Mouse (Mus musculus) adrenal gland, postnatal 0 days (tissue): ENCODE results near the gene Atp6v0e2. TPM values are rescaled to one million over a fixed set of nuclear protein-coding genes. Genes with fewer than 3 reads are reported as not detected.

ENCODE experiments used
- polyA plus RNA-seq: library from polyadenylated mRNA; unstranded; fragments of >200 nt; fragmentation: Nextera tagmentation; extraction: Ambion mirVana; gene quantifications from 2 replicates; pipeline ENCODE4 v1.2.1, GENCODE M21; 2015

Gene Atp6v0e2
- 53.0 and 62.1 TPM in 2 replicates for polyA plus RNA-seq

DNA sequence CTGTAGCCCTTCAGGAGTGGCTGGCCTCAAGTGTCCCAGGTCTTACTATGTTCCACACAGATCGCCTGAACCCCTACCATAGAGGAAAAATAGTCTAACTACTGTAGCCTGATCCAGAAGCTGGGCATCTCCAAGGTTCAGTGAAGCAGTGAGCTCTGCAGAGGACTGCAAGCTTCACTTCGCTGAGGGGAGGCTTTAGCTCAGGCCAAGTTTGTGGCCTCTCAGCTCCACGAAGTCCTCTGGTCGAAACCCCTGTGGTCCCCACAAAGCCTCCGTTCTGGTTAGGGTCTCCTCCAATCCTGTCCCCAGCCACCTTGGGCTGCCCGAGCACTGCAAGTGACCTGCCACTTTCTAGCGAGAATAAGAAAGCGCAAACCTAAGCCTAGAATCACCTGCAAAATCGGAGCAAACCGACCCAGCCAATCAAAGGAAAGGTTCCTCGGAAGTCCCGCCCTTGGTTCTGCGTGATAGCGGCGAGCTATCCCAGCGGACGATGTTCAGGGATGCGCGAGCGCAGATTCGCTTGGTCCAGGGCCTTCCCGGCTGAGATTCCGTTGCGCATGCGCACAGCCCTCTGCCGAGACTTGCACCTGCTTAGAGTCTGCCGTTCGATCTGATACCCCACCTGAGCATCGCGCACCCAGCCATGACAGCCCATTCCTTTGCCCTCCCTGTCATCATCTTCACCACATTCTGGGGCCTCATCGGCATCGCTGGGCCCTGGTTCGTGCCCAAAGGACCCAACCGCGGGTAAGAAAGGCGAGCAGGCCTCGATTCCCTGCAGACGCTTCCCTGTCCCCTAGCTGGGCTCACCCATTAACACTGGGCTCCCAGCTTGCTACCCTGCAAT, at the start of gene Atp6v0e2:
Gene Atp6v0e2 (plus strand): TSS at position 511 of the 850 bp plus-strand sequence.

DNA sequence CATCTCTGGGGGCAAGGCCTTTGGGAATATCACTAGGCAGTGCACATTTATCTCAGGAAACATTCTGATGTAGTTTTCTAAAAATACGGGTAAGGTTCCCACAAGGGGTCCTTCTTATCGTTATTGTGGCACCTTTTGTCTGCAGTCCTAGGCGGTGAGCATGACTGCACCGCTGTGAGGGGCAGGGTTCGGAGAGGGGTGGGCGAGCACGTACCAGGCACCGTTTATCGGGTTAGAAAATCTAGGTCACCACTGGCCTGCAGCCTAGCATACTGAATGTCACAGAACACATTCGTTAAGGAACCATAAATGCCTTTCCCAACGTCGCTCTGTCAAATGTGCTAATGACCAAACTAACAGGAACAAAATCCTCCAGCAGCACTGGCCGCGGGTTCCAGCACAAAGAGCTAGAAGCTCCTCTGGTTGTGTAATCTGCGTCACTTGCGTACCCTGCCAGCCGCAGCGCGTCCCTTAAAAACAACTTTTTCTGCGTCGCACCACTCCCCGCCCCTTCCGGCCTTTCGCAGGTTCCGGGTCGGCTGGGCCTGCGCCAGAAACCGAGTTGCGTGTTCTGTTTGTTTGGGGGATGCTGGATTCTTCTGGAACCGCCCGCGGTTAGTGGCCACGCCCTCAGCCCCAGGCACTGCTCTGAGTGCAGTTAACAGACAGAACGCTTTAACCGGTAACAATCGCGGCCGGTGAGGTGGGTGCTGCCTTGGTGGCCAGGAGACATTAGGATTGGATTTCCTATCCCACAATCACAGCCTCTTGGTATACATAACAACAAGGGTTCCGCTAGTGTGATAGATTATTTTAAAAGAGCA, 17.1 kb downstream of the Atp6v0e2 start, which contains the start of gene Lrrc61:
Gene Lrrc61 (plus strand): TSS at position 517 of the 824 bp plus-strand sequence.

DNA sequence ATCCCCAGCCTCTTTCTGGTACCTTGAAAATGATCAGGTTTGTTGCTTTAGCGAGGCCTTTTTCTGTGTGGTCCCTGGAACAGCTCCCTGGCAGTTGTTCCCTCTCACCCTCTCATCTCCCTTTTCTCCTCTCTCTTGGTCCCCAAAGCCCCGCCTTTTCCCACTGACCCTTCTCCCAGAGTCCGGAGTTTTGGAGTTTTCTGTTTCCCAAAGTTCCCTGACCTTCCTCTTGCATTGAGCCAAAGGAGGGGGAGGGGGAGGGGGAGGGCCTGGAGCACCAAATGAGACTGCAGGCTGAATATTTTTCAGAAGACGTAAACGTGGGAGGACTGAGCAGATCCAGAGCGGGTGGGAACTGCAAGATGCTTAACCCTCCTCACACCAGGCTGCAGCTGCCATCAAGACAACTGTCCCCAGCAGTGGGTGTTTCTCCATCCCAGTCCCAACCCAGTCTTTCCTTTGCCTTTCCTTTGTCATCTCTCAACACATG, 35.2 kb downstream of the Atp6v0e2 start, which contains the start of gene Rarres2:
Gene Rarres2 (minus strand): TSS at position 218 of the 490 bp plus-strand sequence.

DNA sequence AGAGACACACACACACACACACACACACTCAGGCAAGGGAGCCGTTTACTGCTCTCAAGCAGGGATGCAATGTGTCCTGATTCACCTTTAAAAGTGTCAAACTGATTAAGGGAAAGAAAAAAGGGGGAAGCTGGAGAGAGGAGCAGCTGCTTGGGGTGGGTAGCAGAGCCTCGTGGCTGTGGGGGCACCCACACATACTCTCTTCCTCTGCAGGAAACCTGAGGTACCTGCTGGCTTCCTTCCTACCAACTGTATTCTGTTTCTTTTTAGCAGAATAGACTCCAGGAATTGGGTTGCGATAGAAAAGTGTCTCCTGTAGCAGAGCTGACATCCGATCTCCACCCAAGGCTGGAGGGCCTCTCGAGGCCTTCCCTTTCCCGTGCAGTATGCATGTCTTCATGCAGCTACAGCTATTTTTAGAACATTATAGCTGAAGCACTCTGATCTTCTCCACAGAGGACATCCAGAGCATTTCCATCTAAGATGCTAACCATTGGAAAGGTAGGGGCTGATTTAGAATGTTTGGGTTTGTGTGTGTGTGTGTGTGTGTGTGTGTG, 51.9 kb downstream of the Atp6v0e2 start, which contains the start of gene Gm45021:
Gene Gm45021 (plus strand): TSS at position 417 of the 557 bp plus-strand sequence.

Other genes starting within 250 kb of the Atp6v0e2 start
- 13.2 and 14.5 TPM in 2 replicates for gene Krba1, start 142.0 kb upstream of the Atp6v0e2 start, polyA plus RNA-seq
- gene Zfp467, start 91.8 kb upstream of the Atp6v0e2 start, polyA plus RNA-seq = 36.8 and 38.6 TPM in 2 replicates
- gene Sspo, start 89.4 kb upstream of the Atp6v0e2 start, polyA plus RNA-seq = 0.72 and 0.82 TPM in 2 replicates
- gene Lrrc61, start 17.2 kb downstream of the Atp6v0e2 start, polyA plus RNA-seq = 11.8 and 14.2 TPM in 2 replicates
- gene Rarres2, start 35.2 kb downstream of the Atp6v0e2 start, polyA plus RNA-seq = 191 and 298 TPM in 2 replicates
- gene Gm45021, start 52.0 kb downstream of the Atp6v0e2 start, polyA plus RNA-seq = not detected in 2 replicates
- 20.6 and 28.3 TPM in 2 replicates for gene Repin1, start 56.3 kb downstream of the Atp6v0e2 start, polyA plus RNA-seq
- not detected in 2 replicates for gene Gm44965, start 56.3 kb downstream of the Atp6v0e2 start, polyA plus RNA-seq
- gene Zfp775, start 64.4 kb downstream of the Atp6v0e2 start, polyA plus RNA-seq = 6.9 and 7.2 TPM in 2 replicates
- 2.1 and 2.7 TPM in 2 replicates for gene AI854703, start 89.1 kb downstream of the Atp6v0e2 start, polyA plus RNA-seq
- gene Gimap8, start 109.6 kb downstream of the Atp6v0e2 start, polyA plus RNA-seq = 2.0 and 3.5 TPM in 2 replicates
- 9.4 and 9.8 TPM in 2 replicates for gene Gimap9, start 138.5 kb downstream of the Atp6v0e2 start, polyA plus RNA-seq
- 40.4 and 54.9 TPM in 2 replicates for gene Gimap4, start 146.9 kb downstream of the Atp6v0e2 start, polyA plus RNA-seq
- gene Gimap6, start 170.6 kb downstream of the Atp6v0e2 start, polyA plus RNA-seq = 57.0 and 58.1 TPM in 2 replicates
- gene Gm28053, start 181.0 kb downstream of the Atp6v0e2 start, polyA plus RNA-seq = 0.95 TPM in 1 of 2 replicates, not detected in the other
- 0.23 TPM in 1 of 2 replicates, not detected in the other for gene Gimap7, start 181.0 kb downstream of the Atp6v0e2 start, polyA plus RNA-seq
- 7.9 and 12.5 TPM in 2 replicates for gene Gimap1, start 201.4 kb downstream of the Atp6v0e2 start, polyA plus RNA-seq
- gene Gimap5, start 208.6 kb downstream of the Atp6v0e2 start, polyA plus RNA-seq = 28.6 and 28.9 TPM in 2 replicates
- 0.22 and 0.25 TPM in 2 replicates for gene Gimap3, start 233.2 kb downstream of the Atp6v0e2 start, polyA plus RNA-seq